Mouse (Mus musculus): ENCODE measurements around the gene Cd44.

DNA sequence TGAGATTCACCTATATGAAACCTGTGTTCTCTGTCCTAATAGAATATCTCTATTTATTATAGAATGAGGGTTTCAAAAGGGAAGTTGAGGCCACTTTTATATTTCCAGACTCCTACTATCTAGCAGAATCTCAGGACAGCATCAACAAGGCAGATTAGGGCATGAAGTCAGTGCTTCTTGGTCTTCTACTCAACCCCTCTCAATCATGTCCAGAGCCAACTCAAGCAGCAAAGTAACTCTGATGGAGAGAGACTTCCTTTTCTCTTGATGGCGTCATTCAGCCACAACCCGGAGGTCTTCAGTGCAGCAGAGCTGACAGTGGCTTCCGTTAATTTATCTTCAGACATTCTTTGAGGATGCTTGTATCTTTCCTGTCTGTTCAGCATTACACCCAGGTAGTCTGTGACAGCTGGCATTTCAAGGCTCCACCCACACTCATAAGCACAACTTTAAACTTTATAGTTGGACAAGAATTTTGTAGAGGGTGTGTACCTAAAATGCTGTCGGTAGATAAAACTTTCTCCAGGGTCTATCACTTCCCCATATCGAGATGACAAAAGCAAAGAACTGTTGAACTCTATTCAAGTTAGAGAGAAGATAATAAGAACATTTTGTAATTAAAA lies 52.5 kb downstream of the Cd44 start:
- TF ChIP-seq CTCF (IDR thresholded peaks at IDR 0.05; ENCODE audit: insufficient read depth, low read length): no peak
- no peak for TF ChIP-seq POLR2A (IDR thresholded peaks at IDR 0.05; ENCODE audit: borderline replicate concordance, extremely low read depth, low read depth, low read length)

Measured in lung, adult 2 months (tissue).